Mouse (Mus musculus) Muller cell, postnatal 12 days (primary cell): ENCODE measurements around the gene Sgca.
A peak's percentile ranks its signal among the peaks of the same experiment; 100 is the strongest.
"Not testable (repeated sequence)": the region's sequence is repeated elsewhere in the genome, so short reads cannot be mapped to it uniquely, and the experiment has no call there.

Source experiments
- DNase-seq: peaks from one replicate; pipeline ENCODE4 v3.0.0-alpha.2; 2015; ENCODE audit errors: inconsistent ontology term

Sgca gene

GRCm38 (mm10) chr11:94987341-94987740 is 11.2 kb upstream of the Sgca start:
- DNase-seq, result no peak

GRCm38 (mm10) chr11:94986435-94986834 is 10.3 kb upstream of the Sgca start:
- DNase-seq, result no peak

GRCm38 (mm10) chr11:94985822-94986221 is 9.7 kb upstream of the Sgca start:
- no peak for DNase-seq

GRCm38 (mm10) chr11:94985140-94985539 is 9.0 kb upstream of the Sgca start:
- DNase-seq, result no peak

- DNase-seq, result no peak
These were observed 3.5 kb upstream of the Sgca start for GRCm38 (mm10) chr11:94979462-94980179.

GRCm38 (mm10) chr11:94978947-94979346 is 2.8 kb upstream of the Sgca start:
- peak; percentile 95 for DNase-seq

- DNase-seq, result no peak
These were observed 2.2 kb upstream of the Sgca start for GRCm38 (mm10) chr11:94978178-94978915.

GRCm38 (mm10) chr11:94974951-94975350 is 1.2 kb downstream of the Sgca start:
- DNase-seq, result no peak

- DNase-seq, result no peak
These were observed 2.8 kb downstream of the Sgca start for GRCm38 (mm10) chr11:94973313-94973712.

GRCm38 (mm10) chr11:94972887-94973286 is 3.2 kb downstream of the Sgca start:
- no peak for DNase-seq

GRCm38 (mm10) chr11:94971895-94972615 is 4.1 kb downstream of the Sgca start:
- no peak for DNase-seq

- DNase-seq, result peak; percentile 66
These were observed 5.8 kb downstream of the Sgca start for GRCm38 (mm10) chr11:94970210-94970943.

GRCm38 (mm10) chr11:94969709-94970108 is 6.4 kb downstream of the Sgca start:
- not testable (repeated sequence) for DNase-seq

GRCm38 (mm10) chr11:94968187-94968586 is 7.9 kb downstream of the Sgca start:
- DNase-seq, result no peak

GRCm38 (mm10) chr11:94967419-94967818 is 8.7 kb downstream of the Sgca start, which contains the start of gene Hils1:
Gene Hils1 (plus strand): TSS chr11:94967593.
- no peak for DNase-seq

- no peak for DNase-seq
These were observed 13.5 kb downstream of the Sgca start for GRCm38 (mm10) chr11:94962534-94963101.

GRCm38 (mm10) chr11:94958065-94958858 is 17.9 kb downstream of the Sgca start:
- DNase-seq, result peak; percentile 97

GRCm38 (mm10) chr11:94957693-94958064 is 18.4 kb downstream of the Sgca start:
- DNase-seq, result no peak

- peak; percentile 87 for DNase-seq
These were observed 21.0 kb downstream of the Sgca start for GRCm38 (mm10) chr11:94955103-94955502.

GRCm38 (mm10) chr11:94952169-94952568 is 24.0 kb downstream of the Sgca start:
- DNase-seq, result peak; percentile 64

GRCm38 (mm10) chr11:94945236-94945635 is 30.9 kb downstream of the Sgca start:
- DNase-seq, result no peak
